Mouse (Mus musculus) embryo, embryonic 11 days (tissue): Measurements from ENCODE around the gene Hoxa9.
A peak's percentile ranks its signal among the peaks of the same experiment; 100 is the strongest.

Experiments used
- DNase-seq: peaks from one replicate; pipeline ENCODE4 v3.0.0-alpha.2; 2015

Hoxa9 gene

GRCm38 (mm10) chr6:52215771-52216535 is 14.9 kb downstream of the Hoxa9 start:
- DNase-seq = no peak

GRCm38 (mm10) chr6:52215070-52215469 is 15.8 kb downstream of the Hoxa9 start:
- DNase-seq = no peak

- DNase-seq = no peak
These were observed 16.6 kb downstream of the Hoxa9 start for GRCm38 (mm10) chr6:52214271-52214670.

- DNase-seq = peak; percentile 81
These were observed 17.5 kb downstream of the Hoxa9 start, which contains the start of the genes Hoxa3 and Gm28308 for GRCm38 (mm10) chr6:52213119-52213986. Gene Hoxa3 (minus strand): TSS chr6:52213336. Gene Gm28308 (minus strand): TSS chr6:52213339.

GRCm38 (mm10) chr6:52212556-52213118 is 18.3 kb downstream of the Hoxa9 start:
- no peak for DNase-seq

- DNase-seq = no peak
These were observed 18.9 kb downstream of the Hoxa9 start for GRCm38 (mm10) chr6:52211961-52212360.

- peak; percentile 92 for DNase-seq
These were observed 19.5 kb downstream of the Hoxa9 start for GRCm38 (mm10) chr6:52211170-52211935.

GRCm38 (mm10) chr6:52209685-52210046 is 21.2 kb downstream of the Hoxa9 start:
- DNase-seq = no peak

GRCm38 (mm10) chr6:52208868-52209684 is 21.8 kb downstream of the Hoxa9 start:
- no peak for DNase-seq

- DNase-seq = no peak
These were observed 22.6 kb downstream of the Hoxa9 start, which contains the start of gene Hoxa6 for GRCm38 (mm10) chr6:52208072-52208867. Gene Hoxa6 (minus strand): TSS chr6:52208722.

GRCm38 (mm10) chr6:52207684-52207976 is 23.3 kb downstream of the Hoxa9 start:
- no peak for DNase-seq

- DNase-seq = no peak
These were observed 23.8 kb downstream of the Hoxa9 start for GRCm38 (mm10) chr6:52206882-52207683.

- DNase-seq = peak; percentile 63
These were observed 25.0 kb downstream of the Hoxa9 start for GRCm38 (mm10) chr6:52205638-52206621.

GRCm38 (mm10) chr6:52205221-52205620 is 25.7 kb downstream of the Hoxa9 start:
- no peak for DNase-seq

GRCm38 (mm10) chr6:52204050-52204752 is 26.7 kb downstream of the Hoxa9 start, which contains the start of gene Hoxa5:
Gene Hoxa5 (minus strand): TSS chr6:52204587.
- peak; percentile 92 for DNase-seq

GRCm38 (mm10) chr6:52203371-52204049 is 27.4 kb downstream of the Hoxa9 start:
- no peak for DNase-seq

GRCm38 (mm10) chr6:52203121-52203370 is 27.8 kb downstream of the Hoxa9 start:
- no peak for DNase-seq
